Mouse (Mus musculus): ENCODE results near the gene Rfpl4.
"Not testable (repeated sequence)": the region's sequence is repeated elsewhere in the genome, so short reads cannot be mapped to it uniquely, and the experiment has no call there.

The Rfpl4 gene

DNA sequence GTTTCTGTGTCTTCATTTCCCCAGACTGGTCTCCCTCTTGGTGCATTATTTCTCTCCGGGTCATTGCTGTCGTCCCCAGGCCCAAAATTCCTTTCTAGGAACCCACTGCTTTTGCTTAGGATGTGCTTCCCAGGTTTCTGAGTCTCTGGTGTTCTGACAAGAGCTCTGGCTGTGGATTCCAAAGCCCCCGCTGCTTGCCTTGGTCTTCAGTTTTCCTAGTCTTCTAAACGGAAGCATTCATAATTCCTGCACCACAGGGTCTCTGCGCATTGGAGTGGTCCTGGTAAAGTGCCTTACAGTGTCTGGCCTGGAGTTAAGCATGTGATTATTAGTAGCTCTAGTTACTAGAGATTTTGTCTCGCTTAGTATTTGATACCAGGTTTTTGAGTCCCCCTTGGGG, 35.9 kb downstream of the Rfpl4 start:
- DNase-seq (ENCODE audit: low spot score): no peak

DNA sequence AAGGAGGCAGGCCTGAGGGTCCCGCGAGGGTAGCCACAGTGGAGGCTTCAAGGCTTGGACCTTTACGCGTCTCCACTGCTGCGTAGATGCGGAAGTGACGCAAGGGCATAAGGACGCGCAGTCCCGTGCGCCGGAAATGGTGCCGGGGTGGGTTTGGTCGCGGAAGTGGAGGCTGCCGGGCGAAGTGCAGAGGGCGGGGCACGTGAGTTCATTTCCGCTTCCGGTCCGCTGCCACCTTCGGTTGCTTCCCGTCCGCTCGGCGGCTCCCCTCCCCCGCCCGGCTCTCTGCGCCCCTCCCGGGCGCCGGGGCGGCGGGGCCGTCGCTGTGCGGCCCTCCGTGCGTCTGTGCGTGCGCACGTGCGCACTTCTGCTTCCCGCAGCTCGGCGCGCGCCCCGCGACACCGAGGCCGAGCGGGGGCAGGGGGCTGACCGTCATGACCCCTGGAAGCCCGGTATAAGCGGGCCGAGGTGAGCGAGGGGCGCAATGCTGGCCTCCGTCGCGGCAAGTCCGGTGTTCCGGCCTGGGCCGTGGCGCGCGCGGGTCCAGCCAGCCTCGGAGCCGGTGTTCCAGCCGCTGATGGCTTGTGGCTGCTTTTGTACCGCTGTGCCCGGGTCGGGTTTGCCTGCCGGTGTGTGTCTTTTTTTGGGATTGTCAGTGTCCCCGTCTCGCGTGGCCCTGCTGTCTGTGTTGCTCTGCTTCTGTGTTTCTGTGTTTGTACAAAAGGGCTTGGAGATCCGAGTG, 36.6 kb downstream of the Rfpl4 start, which contains the start of gene Epn1:
Epn1 (plus strand) TSS at position 226 of the 742 bp plus-strand sequence.
- DNase-seq (ENCODE audit: low spot score): peak; percentile 91

DNA sequence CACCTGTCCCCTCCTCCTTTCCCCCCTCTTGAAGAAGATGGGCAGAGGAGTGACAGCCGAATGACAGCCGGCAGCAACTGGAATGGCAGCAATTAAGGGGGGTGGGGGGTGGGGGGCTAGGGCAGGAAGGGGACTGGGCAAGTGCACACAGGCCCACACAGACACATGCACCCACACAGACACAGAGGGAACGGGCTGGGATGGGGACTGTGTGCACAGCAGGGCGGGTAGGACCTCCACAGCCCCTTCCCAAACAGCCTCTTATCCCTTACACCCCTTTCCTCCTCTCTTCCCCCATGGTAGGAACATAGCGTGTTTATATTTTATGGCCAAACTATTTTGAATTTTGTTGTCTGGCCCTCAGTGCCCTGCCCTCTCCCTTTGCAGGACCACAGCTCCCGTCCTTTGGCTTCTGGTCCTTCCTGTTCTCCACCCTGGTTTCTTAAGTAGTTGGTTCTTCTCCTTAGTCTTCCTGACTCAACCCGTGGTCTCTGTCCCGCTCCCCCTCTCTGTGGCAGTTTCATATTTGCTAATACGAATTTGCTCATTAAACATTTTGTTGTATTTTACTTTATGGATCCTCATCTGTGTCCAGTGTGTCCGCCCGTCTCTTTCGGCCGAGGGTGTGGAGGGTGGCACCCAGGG, 37.3 kb downstream of the Rfpl4 start:
- not testable (repeated sequence) for DNase-seq (ENCODE audit: low spot score)

DNA sequence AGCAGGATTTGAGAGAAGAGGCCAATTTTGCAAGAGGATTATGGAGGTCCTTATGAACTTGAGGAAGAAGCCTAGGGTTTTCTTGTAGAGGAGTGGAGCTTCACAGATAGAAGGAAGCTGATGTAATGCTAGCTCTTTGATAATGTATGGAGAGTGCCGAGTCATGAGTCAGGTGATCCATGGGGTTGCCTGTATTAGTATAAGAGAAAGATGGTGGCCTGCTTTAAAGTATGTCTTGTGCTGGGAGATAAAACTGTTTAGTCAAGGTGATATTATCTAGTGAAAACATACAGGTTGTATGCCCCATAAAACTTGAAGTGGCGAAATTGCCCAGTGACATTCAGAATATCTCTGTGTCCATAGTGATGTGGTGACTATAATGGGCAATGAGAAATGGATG, 39.8 kb downstream of the Rfpl4 start:
- DNase-seq (ENCODE audit: low spot score): no peak

DNA sequence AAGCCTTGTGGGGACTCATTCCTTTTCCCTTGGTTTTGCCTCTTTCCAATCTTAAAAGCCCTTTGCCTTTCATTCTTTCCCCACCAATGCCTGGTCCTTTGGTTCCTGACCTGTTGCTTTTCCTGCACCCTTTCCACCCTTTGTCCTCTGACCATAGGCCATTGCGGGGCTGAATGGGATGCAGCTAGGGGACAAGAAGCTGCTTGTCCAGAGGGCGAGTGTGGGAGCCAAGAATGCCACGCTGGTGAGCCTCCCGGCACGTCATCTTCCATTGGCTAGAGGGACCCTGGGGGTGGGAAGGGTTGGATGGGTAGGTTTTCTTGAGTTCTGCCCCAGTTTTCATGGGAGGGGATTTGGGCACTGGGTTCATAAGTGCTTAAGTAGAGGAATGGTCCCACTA, 41.8 kb downstream of the Rfpl4 start:
- no peak for DNase-seq (ENCODE audit: low spot score)

DNA sequence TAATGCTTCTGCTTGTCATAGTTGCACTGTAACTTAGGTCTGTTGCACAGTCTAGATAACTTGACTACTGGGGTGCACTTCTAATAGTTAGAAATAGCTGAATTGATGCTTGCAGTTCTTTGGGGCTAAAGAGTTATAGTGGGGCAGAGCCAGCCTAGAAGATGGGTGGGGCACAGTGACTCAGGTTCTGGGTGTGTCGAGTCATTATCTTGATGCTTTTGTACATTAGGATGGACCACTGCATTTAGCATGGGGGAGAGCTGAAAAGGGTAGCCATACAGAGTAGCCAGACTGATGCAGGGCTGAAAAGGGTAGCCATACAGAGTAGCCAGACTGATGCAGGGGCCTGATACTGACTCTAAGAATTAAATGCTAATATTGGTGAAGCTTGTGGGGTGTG, 43.2 kb downstream of the Rfpl4 start:
- no peak for DNase-seq (ENCODE audit: low spot score)

DNA sequence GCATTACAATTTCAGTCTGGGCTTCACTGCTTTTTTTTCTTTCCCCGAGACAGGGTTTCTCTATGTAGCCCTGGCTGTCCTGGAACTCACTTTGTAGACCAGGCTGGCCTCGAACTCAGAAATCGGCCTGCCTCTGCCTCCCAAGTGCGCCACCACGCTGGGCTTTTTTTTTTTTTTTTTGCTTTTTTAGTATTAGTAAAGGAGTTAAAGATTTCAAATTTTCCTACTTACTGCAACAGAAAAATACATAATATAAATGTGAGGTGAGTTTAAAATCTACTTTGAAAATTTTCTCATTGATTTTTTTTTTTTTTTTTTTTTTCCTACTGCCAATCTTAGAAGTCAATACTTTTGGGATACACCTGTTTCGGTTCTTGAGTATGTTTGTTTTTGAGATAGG, 51.9 kb downstream of the Rfpl4 start:
- no peak for DNase-seq (ENCODE audit: low spot score)

DNA sequence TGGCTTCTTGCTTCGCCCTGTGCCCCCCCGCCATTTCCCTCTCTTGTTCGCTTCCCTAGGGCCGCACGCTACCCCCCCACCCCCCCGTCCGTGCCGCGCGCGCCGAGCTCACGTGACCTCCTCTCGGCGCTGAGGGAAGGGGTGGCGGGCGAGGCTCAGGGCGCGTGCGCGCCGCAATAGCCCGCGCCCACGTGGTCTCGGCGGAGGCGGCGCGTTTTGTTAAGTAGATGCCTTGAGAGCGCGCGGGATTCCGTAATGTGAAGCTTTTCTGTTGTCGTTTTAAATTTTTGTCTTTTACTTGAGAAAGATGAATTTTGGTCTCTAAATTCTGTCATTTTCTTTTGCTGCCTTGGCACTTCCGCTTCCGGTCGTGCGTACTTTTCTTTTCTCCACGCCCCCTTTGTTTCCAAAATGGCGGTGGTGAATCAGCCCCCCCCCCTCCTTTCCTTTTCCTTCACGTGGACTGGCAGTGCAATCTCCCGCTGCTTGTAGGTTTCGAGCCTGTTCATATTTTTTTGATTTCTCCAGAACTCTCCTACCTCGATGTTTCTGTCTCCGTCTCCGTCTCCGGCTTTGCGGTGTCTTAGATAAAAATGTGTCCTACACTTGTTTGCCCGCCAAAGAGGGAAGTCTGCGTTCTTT, 54.3 kb downstream of the Rfpl4 start:
- DNase-seq (ENCODE audit: low spot score): no peak

DNA sequence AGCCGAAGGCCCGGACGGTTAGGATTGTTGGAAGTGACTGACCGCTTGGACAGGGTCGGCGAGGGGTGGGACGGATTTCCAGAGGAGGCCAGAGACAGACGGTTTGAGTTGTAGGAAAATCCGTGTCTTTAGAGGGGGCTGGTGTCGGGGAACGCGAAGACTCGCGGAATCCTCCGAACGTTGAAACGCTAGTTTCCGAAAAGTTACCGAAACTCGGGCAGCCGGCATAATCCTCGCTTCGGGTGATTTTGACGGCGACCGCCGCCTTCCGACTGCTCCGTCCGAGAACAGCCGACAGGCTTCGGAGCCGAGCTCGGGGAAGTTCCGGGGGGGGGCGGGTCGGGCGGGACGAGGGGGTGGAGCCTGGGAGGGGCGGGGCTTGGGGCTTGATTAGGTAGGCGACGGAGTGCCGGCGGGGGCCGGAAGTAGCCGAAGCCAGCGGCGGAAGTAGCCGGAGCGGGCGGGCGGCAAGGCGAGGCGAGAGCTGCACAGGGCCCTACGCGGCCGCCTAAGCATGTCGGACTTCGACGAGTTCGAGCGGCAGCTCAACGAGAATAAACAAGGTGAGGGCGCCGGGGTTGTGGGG, 54.9 kb downstream of the Rfpl4 start, which contains the start of gene U2af2:
U2af2 (plus strand) TSS at position 370 of the 586 bp plus-strand sequence.
- DNase-seq (ENCODE audit: low spot score): peak; percentile 74

DNA sequence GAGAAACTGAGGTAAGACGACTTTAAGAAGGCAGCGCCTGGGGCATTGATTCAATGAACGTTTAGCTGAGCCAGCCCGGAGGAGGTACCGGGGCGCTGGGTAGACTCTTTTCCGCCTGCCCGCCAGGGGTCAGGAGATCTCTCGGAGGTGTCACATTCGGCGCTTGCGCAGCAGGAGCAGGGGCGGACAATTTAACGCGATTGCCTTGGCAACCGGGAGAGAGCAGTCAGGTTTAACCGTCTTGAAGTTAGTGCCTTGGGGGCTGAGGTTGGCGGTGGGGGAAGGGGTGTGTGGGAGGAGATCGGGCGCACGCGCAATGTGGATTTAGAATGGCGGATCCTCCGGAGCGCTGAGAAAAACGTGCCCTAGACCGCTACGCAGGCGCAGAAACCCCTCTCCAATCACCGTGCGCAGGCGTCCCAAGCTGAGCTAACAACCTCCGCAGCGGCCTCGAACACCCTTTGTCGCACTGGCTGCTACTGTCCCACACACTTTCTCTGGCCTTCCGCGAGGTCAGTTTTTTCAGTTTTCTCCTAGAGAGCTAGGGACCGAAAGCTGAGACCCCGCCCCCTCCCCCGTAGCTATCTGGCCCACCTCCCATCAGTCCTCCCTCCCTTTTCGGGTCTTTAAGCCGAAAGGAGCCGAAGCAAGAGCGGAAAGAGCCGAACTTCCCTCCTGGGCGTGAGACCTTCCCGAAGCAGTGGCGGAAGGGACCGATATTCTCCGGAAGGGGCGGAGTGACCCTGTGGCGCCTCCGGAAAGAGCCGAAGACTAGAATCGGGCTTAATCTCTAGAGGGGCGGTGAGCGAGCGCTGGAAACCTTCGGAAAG, 55.6 kb downstream of the Rfpl4 start:
- peak; percentile 98 for DNase-seq (ENCODE audit: low spot score)

DNA sequence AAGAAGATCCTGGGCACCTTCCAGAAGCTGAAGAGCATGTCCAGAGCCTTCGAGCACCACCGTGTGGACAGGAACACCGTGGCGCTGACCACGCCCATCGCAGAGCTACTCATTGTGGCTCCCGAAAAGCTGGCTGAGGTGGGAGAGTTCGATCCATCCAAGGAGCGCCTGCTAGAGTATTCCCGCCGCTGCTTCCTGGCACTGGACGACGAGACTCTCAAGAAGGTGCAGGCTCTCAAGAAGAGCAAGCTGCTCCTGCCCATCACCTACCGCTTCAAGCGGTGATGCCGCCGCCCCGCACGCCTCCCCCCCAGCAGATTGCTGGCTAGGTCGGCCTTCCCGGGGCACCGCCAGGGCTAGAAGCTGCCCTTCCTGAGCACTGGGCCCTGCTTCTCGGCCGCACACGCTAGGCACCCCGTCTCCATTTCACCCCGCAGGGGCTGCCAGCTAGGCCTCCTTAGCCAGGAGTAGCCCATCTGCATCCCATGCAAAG, 56.5 kb downstream of the Rfpl4 start:
- DNase-seq (ENCODE audit: low spot score): no peak
